Mouse (Mus musculus) layer of hippocampus, adult 2 months (tissue): ENCODE results near the gene Gm8113. TPM values are rescaled to one million over a fixed set of nuclear protein-coding genes. Genes with fewer than 3 reads are reported as not detected.

ENCODE experiments used
- total RNA-seq, 2 experiments: library from RNA; stranded (reverse); gene quantifications; 2 replicates each; pipeline ENCODE4 v1.2.3; 2021

Gene Gm8113
- total RNA-seq, 2 experiments from 2014 or later, result 0.23 TPM; not detected in 1

Other genes with a start within 250 kb of the Gm8113 start
- not detected for gene Gm8165, start 248.2 kb upstream of the Gm8113 start, total RNA-seq
- 1 to 10 TPM; 1.2 to 1.7 TPM for gene Gm7324, start 227.6 kb upstream of the Gm8113 start, total RNA-seq
- not detected for gene Gm16506, start 197.9 kb upstream of the Gm8113 start, total RNA-seq
- gene Gm6526, start 177.5 kb upstream of the Gm8113 start, total RNA-seq, result not detected
- gene Gm8180, start 140.6 kb upstream of the Gm8113 start, total RNA-seq, result not detected
- not detected for gene Ear1, start 49.9 kb upstream of the Gm8113 start, total RNA-seq
- not detected for gene Ear10, start 1.8 kb upstream of the Gm8113 start, total RNA-seq
- gene Ang5, start 31.7 kb downstream of the Gm8113 start, total RNA-seq, result not detected
- gene Ang6, start 76.9 kb downstream of the Gm8113 start, total RNA-seq, result not detected
- gene Ear2, start 177.3 kb downstream of the Gm8113 start, total RNA-seq, result not detected
- not detected for gene Gm3327, start 198.5 kb downstream of the Gm8113 start, total RNA-seq